Mouse (Mus musculus) urinary bladder, adult 18-20 months (tissue): Measurements from ENCODE around the gene Dglucy.

Source experiments
- DNase-seq, 2 experiments: peaks; one replicate each; pipeline ENCODE4 v3.0.0; 2022; ENCODE audit warnings: low spot score in 2 of 2, mixed read lengths in 2 of 2

The Dglucy gene

DNA sequence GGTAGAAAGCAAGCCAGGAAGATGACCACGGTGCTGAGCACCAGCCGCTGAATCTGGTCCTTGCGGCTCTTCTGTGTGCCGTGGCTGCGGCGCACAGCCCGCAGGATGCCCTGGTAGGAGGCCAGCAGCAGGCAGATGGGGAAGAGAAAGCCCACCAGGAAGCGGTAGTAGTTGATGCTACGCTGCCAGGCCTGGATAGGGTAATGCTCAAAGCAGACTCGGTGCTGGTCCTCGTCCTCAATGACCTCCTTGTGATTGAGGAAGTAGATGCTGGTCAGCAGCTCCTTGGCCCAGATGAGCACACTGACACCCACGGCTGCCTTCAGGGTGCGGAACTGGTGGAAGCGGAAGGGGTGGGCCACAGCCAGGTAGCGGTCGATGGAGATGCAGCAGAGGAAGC, 99.7 kb downstream of the Dglucy start:
- DNase-seq, result no peak

DNA sequence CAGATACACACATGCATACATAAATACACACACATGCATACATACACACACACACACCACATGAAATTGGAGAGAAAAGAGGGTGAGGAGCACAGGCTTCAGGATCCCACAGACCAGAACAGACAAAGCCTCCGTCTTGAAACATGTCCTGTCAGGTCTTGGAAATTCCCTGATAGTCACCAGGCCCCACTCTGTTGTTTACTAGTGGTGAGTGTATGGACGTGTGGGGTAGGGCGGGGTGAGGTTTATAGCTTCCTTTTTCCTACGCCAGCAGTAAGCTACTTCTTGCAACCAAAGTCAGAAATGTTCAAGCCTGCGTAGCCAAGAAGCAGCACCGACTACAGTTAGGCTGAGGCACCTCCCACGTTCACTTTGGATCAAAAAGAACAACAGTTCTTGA, 104.3 kb downstream of the Dglucy start:
- DNase-seq, result peak in 1 of 2 experiments; percentile 59

DNA sequence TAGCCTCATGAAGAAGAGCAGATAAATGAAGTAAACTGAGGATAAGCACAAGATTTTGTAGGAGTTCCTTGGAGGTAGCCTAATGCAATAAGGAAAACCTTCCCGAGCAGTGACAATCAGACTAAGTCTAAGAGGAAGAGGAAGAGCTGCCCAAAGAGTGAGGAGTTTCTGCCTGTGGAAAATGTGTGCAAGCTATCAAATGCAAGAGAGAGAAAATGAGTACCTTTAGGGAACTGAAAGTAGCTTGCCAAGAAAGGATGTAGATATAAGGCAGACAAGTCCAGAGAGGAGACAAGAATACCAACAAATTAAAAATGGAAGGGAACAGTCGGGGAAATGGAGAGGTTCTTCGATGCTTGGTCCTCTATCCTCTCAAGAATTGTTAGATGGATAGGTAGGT, 106.7 kb downstream of the Dglucy start:
- no peak for DNase-seq

DNA sequence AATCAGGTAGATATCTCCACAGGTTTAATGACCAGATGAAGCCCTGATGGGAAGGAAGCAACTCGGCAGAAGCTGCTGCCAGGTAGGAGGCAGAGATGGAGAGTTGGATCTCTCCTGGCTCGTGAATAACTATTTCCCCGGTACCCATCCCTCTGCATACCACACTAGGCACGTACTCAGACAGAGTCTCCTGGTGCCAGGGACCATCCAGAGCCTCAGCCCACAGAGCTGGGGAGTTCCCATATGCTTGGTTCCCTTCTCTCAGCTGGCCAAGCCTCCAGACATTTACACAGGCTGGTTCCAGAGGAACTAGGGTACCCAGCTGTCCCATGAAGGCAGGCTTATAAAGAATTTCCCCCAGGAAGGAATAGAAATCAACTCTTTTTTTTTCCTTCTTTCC, 108.0 kb downstream of the Dglucy start:
- DNase-seq, result no peak

DNA sequence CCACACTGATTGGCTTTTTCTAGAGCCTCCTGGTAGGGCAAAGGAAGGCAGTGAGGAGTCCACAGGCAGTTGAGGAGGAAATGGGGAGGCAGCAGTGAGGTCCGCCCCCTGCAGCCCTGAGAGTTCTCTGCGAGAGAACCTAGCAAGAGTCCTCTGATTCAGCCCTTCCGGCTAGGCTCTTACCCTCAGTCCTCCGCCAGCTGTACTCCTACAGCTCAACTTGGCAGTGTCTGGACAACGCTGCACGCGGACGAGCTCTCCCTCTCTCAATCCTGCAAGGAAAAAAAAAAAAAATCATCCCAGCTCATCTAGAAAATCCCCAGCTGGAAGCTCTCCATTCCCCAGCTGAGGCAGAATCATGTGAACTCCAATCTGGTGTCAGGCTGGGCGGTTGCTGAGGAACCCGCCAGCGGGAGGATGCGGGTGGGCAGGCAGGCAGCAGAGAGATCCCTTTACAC, 109.0 kb downstream of the Dglucy start:
- DNase-seq, result peak in 1 of 2 experiments; percentile 40

DNA sequence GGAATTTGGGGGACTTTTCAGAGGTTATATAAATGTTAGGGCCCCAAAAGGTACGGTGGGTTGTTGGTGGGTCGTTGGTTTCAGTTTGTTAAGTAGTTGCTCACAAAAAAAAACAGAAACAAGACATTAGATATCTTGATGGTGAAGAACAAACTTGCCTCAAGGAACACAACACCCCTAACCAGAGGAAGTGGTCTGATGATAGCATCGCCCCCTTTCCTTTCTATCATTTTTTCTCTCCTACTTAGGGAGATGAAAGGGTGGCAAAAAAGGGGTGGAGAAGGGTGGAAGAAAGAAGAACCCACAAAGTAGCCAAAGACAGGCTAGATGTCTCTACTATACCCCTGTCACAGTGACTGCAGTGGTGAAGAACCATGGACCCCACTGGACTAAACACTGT, 111.7 kb downstream of the Dglucy start:
- no peak for DNase-seq

DNA sequence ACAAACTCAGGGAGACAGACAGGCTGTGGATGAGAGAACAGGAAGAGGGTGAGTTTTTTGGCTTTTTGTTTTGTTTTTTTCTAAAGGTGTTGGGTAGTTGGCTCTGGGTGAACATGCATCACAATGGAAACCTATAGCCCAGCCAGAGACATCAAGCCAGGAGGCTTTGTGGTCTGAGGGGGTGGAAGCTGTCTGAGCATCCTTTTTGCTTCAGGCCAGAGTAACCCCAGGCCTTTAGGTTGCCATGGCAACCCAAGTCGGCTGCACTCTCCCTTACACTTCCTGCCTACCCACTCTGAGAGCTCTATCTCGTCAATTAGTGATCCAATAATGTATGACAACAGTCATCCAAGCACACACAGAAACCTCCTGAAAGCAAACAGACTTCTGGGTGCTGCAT, 116.6 kb downstream of the Dglucy start:
- no peak for DNase-seq

DNA sequence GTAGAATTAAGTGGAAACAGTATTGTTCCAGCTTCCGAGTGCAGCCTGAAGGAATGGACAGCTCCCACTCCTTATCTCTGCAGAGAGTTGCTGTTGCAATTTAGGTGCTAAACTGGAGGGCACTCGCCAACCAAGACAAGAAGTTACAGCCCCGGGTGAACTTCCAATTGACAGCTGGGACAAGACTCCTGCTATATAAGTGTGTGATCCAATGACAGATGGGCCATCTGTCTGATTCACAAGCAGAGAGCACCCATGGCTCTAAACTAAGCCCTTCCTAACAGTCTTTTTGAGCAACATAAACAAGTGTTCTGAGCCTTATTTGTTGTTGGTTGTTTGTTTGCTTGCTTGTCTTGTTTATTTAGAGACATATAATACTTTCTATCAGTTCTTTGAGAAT, 117.8 kb downstream of the Dglucy start:
- DNase-seq, result no peak

DNA sequence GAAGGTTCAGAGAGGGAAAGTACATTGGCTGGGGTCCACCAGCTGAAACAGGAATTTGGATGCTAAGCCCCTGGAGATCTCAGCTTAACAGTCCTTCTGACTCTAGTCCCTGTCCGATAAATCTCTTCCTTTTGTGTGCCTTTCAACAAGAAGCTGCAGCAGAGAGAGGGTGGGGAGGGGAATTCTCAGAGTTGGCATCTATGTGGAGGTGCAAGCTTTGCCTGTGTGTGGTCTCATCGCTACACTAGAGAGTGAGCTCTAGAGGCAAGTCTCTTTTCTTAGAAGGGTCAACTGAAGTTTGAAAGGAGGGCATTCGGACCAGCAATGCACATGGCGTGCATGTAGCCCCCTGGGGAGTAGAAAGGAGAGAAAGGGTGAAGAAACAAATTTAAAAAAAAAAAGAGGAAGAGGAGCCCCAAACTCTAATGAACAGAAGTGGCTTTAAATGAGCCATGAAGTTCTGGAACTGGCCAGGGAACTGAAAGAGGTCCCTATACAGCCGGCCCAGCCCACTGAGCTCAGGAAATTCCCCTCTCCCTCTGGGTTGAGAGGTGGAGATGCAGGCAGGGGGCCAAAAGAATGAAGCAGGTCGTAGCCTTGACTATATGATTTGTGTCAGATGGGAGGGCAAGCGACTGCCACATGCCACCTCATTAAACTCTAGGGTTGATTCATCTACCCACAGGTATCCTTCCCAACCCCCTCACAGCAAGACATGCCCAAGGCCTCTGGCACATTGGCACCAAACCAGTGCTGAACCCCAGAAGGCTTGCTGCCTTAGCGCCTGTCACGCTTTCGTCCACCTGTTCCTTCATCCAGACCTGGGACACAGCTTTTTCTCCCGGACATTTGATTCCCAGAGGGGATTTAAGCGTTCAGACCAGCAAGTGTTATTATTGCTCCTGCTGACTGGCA, 119.1 kb downstream of the Dglucy start:
- no peak for DNase-seq

DNA sequence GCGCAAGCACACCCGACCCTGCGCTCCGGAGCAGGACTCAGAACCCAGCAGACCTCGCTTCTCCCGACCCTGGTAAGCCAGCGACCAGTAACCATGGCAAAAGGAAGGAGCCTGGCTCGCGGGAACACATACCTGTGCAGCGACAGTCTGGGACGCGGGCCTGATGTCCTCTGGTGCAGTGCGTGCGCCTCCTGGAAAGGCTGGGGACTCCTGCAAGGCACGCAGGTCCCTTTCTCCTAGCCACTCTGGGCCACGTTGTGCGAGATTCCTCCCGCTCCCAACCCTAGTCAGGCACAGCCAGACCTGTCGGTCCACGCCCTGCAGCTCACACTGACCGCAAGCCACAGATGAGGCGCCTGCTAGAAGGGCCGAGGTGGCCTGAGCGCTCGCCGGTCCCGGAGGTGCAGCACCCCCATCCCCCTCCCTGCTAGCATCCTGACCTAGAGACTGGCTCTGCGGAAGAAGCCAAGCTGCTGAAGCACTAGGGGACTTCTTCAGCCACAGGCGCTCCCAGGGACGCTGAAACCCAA, 120.3 kb downstream of the Dglucy start:
- DNase-seq, result peak; percentile 23 to 49

DNA sequence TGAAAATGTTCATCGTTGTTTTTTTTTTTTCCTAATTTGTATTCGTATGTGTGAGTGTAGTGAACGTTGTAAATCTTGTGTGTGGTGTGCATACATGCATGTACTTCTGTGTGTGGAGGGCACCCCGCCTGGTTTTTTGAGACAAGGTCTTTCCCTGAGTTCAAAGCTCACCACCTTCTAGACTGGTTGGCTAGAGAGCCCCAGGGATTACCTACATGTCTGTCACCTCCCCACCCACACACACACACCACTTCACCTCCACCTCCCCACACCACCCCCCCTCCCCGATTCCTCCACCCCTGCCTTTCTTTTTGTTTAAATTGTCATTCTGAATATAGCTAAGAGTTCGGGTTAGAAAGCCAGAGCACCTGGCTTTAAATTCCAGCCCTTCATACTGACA, 122.0 kb downstream of the Dglucy start:
- no peak for DNase-seq

DNA sequence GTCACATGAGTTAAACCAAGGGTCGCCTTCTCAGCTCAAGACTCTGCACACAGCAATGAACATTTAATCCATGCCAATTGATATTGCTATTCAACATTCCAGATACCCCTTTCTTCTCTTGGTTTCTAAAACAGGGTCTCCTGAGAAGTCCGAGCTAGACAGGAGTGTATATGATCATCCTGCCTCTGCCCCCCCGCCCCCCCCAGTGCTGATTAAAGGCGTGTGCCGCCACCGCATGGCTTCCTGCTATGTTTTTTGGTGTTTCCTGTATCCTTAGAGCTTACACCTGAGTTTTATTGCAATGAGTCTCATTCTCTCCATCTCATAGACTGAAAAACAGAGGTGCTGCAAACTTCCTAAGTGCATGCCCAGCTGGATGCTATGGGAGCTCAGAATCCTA, 122.5 kb downstream of the Dglucy start:
- no peak for DNase-seq

DNA sequence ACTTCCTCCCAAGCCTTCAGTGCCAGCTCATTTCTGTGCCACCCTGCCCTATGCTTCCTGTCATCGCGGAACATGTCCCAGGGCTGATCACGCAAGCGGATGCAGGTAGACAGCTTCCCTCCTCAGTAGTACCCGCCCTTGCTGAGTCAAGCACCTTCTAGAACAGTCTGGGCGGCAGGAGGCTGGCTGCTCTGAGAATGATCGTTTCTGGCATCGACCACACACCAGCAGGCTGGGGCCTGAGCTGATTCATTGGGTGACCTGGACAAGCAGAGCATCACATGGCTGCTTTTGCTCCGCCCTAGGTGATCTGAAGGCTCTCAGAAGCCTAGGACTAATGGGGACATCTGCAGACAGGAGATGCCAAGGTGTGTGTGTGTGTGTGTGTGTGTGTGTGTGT, 124.9 kb downstream of the Dglucy start:
- peak in 1 of 2 experiments; percentile 15 for DNase-seq

DNA sequence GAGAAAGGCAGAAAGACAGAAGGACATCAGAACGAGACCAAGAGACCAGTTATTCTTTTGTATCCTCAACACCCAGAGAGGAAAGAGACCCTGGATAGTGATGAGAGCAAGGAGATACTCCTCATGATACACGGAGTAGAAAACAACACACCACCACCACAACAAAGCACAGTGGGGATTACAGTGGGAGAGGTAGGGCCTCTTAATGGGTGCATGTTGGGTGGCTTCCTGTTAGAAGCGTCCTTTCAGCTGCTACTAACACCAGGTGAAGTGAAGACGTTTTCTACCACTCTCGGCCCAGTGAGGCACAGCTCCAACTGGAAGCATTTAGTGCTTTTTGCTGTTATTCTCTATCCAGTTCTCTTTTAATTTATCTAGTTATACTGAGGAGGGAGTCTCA, 128.0 kb downstream of the Dglucy start:
- DNase-seq, result no peak

DNA sequence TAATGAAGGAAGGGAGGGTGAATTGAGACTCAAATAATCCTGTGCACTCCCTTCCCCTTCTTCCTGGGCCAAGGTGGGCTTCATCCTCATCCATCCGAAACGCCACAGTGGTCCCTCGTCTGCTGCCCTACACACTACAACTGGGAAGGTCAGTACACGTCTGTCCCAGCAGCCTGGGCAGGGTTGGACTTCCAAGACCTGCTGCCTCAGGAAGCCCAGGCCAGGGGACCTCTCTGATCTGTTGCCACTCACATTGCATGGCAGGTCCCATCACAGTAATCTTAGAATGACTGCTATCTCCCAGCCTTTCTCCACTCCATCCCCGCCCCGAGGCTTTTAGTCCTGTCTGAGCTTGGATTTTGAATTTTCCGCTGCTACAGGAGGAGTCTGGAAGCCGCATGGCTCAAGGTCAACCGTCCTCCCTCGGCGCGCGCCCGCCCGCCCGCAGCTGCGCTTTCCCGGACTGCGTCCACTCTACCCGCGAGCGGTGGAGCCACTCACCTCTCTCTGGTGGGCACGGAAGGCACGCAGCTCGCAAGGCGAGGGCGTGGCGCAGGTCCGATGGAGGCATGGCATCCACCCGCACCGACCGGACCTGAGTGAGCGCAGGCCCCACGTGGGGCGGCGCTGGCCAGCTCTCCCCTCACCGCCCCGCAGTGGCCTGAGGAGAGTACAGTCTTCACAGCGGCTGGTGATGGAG, 128.9 kb downstream of the Dglucy start, which contains the start of gene Gpr68:
Gpr68 (minus strand) TSS at position 601 of the 700 bp plus-strand sequence.
- DNase-seq, result no peak

DNA sequence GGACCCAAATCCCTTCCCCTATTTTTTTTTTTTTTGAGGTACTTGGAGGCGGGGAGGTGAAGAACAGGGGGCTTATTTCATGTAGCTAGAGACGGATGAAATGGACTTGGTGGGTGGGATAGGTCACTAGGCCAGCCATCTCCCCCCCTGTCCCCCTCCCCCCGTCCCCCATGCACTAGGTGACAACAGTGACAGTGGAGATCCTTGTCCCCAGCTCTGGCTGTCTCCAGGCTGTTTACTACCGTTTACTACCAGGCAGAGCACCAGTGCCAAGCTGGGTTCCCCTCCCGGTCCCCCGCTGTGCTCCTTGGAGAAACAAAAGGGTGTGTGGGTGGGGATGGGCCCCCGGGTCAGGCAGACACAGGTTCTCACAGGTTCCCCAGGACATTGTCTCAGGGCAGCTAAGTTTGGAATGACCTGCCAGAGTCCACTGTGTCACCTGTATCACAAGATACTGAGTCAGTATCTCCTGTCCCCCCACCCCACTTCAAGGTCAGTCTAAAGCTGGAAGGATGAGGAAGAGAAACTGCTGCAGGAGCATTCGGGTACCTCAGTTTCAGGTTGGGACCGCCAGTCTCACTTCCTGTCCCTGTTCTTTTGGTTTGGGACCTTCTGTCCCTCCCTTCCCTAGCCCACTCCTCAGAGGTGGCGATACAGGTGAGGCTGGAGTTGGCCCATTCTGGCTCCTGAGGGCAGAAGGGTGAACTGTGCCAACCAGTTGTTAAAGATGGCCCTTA, 129.6 kb downstream of the Dglucy start:
- DNase-seq, result no peak

DNA sequence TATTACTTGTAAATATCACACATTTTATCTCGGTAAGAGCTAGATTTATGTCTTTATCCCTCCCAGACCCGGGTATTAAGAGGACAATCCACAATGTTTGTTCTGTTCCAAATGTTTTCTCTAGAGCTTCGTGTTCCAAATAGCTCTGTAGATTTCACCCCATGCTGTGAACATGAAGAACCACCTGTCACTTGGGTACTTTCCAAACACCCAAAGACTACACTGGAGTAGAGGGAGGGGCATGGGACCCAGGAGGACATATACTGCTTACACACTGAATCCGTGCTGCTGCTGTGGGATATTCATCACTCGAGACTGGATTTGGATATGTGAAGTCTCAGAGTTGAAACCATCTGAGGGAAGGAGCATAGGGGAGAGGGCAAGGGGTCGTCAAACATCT, 130.9 kb downstream of the Dglucy start:
- no peak for DNase-seq

DNA sequence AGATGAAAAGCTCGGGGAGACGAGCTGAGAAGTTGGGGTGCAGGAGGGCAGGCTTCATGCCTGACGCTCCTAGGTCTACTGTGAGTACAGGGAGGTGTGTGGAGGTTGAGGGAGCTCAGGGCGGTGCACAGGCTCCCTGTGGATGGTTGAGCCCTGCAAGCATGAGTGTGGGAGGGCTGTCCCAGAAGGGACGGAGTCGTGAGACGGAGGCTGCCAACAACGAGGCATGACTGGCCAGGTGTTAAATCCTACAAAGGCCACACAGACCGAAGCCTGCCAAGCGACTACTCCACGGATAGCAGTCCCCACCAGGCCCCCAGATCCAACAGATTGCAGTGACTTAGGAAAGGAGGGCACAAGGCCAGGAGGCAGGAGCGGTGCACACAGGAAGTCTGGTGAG, 131.9 kb downstream of the Dglucy start:
- DNase-seq, result no peak

DNA sequence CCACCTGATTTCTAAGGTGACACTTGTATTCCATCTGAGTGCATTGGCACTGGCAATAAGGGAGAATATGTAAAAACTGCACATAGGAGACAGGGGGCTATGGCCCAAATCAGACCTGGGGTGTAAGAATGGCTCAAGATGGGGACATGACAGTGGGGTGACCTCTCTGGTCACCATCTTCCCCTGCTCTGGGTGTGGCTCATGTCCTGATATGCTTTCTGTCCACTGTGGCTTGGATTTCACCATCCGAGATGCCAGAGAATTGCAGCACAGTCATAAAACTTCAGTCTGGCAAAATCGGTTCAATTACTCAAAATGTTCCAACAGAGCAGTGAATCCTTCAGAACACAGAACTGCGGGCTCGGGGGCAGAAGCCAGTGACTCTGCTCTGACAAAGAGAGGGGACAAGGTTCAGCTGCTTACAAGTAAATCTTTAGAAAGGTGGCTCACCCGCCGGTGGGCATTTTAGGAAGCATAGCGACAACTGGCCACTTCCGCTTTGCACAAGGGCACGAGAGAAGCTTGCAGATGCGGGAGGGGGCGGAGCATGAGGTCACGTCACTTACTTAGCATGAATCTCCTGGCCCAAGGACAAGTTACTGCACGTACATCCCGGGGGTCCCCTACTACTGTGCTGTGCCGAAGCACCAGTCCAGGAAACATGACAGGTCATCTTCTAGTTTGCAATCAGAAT, 145.9 kb downstream of the Dglucy start:
- DNase-seq, result no peak

DNA sequence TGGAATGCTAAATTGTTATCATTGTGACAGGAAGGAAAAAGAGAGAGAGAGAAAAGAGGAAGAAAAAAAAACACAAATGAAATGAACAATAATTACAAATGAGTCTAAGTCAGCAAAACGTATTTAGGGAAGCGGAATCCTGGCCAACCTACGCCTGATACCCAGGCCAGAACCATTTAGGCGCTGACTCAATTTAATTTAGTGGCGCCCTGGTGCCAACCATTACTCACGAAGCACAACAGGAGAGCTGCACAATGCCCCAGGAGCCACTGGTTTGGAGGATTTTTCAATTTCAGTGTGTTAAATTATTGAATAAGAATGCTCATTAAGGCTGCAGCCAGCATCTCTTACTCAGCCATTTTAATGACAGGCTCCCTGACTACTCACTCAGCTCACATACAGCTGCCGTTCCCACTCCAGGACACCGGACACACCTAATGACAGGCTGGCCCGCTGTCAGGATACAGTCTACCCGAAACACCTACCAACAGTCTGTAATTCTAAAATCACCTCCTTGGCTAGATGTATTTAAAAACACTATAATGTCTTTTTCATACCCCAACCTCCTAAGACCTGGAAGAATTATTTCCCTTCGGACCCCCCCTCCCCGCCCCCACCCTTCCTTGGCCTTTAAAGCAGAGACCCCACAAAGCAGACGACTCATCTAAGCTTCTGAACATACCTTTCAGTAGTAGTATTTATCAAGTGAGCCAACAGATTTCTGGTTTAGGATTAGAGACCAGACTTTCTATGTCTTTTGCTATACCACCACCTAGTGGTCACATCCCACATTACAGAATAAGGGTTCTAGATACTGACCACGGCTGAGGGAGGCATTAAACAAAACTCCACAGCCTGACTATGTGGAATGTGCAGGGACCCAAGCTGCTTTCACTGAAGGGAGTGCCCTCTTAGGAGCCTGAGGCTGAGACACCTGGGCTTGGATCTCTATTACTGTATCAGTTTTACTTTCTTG, 147.1 kb downstream of the Dglucy start:
- DNase-seq, result peak in 1 of 2 experiments; percentile 15
